28 mouse cellular contexts compared by ENCODE assay signal in the genomic region with DNA sequence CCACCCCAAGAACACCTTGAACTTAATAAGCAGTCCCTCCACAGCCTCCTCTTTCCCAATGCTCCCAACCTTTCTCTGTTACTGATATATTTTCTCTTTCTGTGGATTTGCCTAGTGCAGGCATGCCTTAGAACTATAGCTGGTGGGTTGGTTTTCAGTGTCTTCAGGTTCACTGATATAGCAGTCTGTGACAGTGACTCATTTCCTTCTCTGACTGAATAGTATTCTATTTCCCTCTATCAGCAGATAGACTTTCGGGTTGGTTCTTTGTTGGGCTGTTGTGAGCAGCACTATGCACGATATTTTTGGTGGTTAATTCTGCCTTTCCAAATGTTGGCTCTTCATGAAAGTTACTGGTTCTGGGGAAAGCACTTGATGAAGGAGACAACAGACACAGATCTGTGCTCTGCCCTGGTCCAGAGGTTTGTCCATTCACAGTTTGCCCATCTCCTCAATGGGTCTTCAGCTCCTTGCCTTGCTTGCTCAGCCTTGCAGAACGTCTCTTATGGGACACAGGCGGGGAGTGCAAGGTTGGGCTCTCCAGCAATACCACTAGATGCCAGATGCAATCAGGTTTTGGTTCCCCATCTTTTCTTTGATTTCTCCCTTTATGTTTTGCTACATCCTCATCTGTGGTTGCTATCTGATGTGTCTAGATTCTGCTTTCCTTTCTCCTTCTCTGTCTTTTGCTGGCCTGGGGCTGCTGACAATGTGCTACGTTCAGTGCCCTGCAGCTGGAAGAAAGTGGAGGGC. TPM values are rescaled to one million over a fixed set of nuclear protein-coding genes. Genes with fewer than 3 reads are reported as not detected.
DNase-seq lines count a peak whose midpoint lies in the region; ATAC-seq and TF ChIP-seq lines count a peak whose summit lies in the region.
"Had no signal": no experiment of that assay in that cellular context is flagged by ENCODE, and none has a peak within 500 bp of the region (broad histone marks: within the 10 kb centered on the region; RNA-seq: fewer than 3 reads in every experiment).

No protein-coding gene starts in this region.

- no peaks in the 10 kb centered on the region for H3K9me3 ChIP-seq in embryonic facial prominence, embryonic 15.5 days (replicated peaks)
- no peaks in the 10 kb centered on the region for H3K9me3 ChIP-seq in embryonic facial prominence, embryonic 10.5 days
- H3K9me3 ChIP-seq: embryonic facial prominence, embryonic 13.5 days; forebrain, embryonic 10.5 days; forebrain, embryonic 13.5 days; heart, embryonic 10.5 days; heart, embryonic 13.5 days had no signal

- H3K9ac ChIP-seq in embryonic facial prominence, embryonic 15.5 days, result no peak overlapping the region
- H3K9ac ChIP-seq: embryonic facial prominence, embryonic 13.5 days; forebrain, embryonic 13.5 days; heart, embryonic 13.5 days; hindbrain, embryonic 14.5 days had no signal

- no peaks in the 10 kb centered on the region for H3K27me3 ChIP-seq in embryonic facial prominence, embryonic 15.5 days
- no peaks in the 10 kb centered on the region for H3K27me3 ChIP-seq in embryonic facial prominence, embryonic 10.5 days (replicated peaks; ENCODE audit: low read depth, poor library complexity, severe bottlenecking)
- H3K27me3 ChIP-seq: embryonic facial prominence, embryonic 13.5 days; forebrain, embryonic 13.5 days had no signal

- no peaks in the 10 kb centered on the region for H3K36me3 ChIP-seq in embryonic facial prominence, embryonic 15.5 days
- H3K36me3 ChIP-seq in embryonic facial prominence, embryonic 10.5 days (replicated peaks), result no peaks in the 10 kb centered on the region
- H3K36me3 ChIP-seq: embryonic facial prominence, embryonic 13.5 days; forebrain, embryonic 10.5 days; heart, embryonic 10.5 days; heart, embryonic 13.5 days had no signal

- DNase-seq in embryonic facial prominence, embryonic 10.5 days (ENCODE audit: low spot score), result no peak
- no peak for DNase-seq in adrenal gland, adult (ENCODE audit: inconsistent age in 2 of 2, low spot score in 1 of 2)
- DNase-seq in right cerebral cortex, postnatal 36 days (ENCODE audit: low spot score in 2 of 2), result no peak
- no peak for DNase-seq in layer of hippocampus, postnatal 25 days (ENCODE audit: extremely low spot score in 1 of 2, low spot score in 1 of 2)
- DNase-seq: adrenal gland, postnatal 10 days; adrenal gland, postnatal 36 days; cerebellum, adult 18-20 months; cerebellum, adult 9-10 months; cerebellum, postnatal 14 days; gastrocnemius, adult 2 months; gastrocnemius, postnatal 25 days; heart, adult 2 months; heart, postnatal 14 days; heart, postnatal 4 days had no signal

- H3K27ac ChIP-seq in embryonic facial prominence, embryonic 15.5 days (replicated peaks), result peak overlapping the region; percentile 17; the same call in 1 of the 2 replicates
- H3K27ac ChIP-seq in embryonic facial prominence, embryonic 10.5 days (replicated peaks), result no peak overlapping the region
- H3K27ac ChIP-seq in bone marrow, adult 2 months (ENCODE audit: control insufficient read depth, insufficient read depth, low read depth, low read length, poor library complexity), result peak overlapping the region; percentile 13
- H3K27ac ChIP-seq: forebrain, embryonic 10.5 days; forebrain, embryonic 13.5 days; gastrocnemius, adult 2 months; heart, adult 2 months; heart, embryonic 10.5 days; heart, embryonic 13.5 days; hindbrain, embryonic 14.5 days; hindbrain, postnatal 0 days had no signal

- peaks cover 27% of the 10 kb centered on the region for H3K4me1 ChIP-seq in embryonic facial prominence, embryonic 15.5 days
- peaks cover 4% of the 10 kb centered on the region; the same call in 1 of the 2 replicates for H3K4me1 ChIP-seq in embryonic facial prominence, embryonic 10.5 days
- peaks cover 9% of the 10 kb centered on the region for H3K4me1 ChIP-seq in bone marrow, adult 2 months (ENCODE audit: control insufficient read depth, insufficient read depth, low read length)
- H3K4me1 ChIP-seq: forebrain, embryonic 13.5 days had no signal

- 73% methylated on average over 5 of the region's 5 CpGs for WGBS in embryonic facial prominence, embryonic 15.5 days
- WGBS in embryonic facial prominence, embryonic 10.5 days, result 86% methylated on average over 5 of the region's 5 CpGs
- WGBS in bone marrow, adult 2 months, result 43% methylated on average over 5 of the region's 5 CpGs

- TF ChIP-seq POLR2A in bone marrow, adult 2 months (IDR thresholded peaks at IDR 0.05; ENCODE audit: borderline replicate concordance, control insufficient read depth, low read depth, low read length), result no peak

- ATAC-seq in embryonic facial prominence, embryonic 15.5 days (ENCODE audit: insufficient number of reproducible peaks, low FRiP score, low TSS enrichment, low read depth), result no peak
- peak; percentile 65 for ATAC-seq in common myeloid progenitor, adult 5-6 weeks (replicated peaks; ENCODE audit: low read depth, poor library complexity, severe bottlenecking)
- peak; percentile 49 for ATAC-seq in megakaryocyte, adult 5-6 weeks (ENCODE audit: poor library complexity, severe bottlenecking)
- ATAC-seq: activated CD4-positive, CD25-positive, alpha-beta regulatory T cell, adult 4 months; forebrain, embryonic 13.5 days; forebrain, embryonic 16.5 days; hindbrain, postnatal 0 days; intestine, postnatal 0 days had no signal

- no peak for TF ChIP-seq CTCF in bone marrow, adult 2 months (IDR thresholded peaks at IDR 0.05; ENCODE audit: control insufficient read depth, insufficient read depth, low read length)

- no peak overlapping the region for H3K4me3 ChIP-seq in embryonic facial prominence, embryonic 15.5 days (replicated peaks)
- H3K4me3 ChIP-seq in embryonic facial prominence, embryonic 10.5 days, result no peak overlapping the region
- H3K4me3 ChIP-seq in bone marrow, adult 2 months (replicated peaks; ENCODE audit: control insufficient read depth, low read depth, low read length), result no peak overlapping the region
- H3K4me3 ChIP-seq: embryonic facial prominence, embryonic 13.5 days; forebrain, embryonic 10.5 days; forebrain, embryonic 13.5 days; gastrocnemius, adult 2 months; heart, adult 2 months; heart, embryonic 10.5 days; heart, embryonic 13.5 days had no signal

- H3K4me2 ChIP-seq in embryonic facial prominence, embryonic 15.5 days (replicated peaks), result no peak overlapping the region
- H3K4me2 ChIP-seq: embryonic facial prominence, embryonic 13.5 days; forebrain, embryonic 13.5 days; heart, embryonic 13.5 days; hindbrain, embryonic 14.5 days had no signal

RNA-seq across cellular contexts. Expression of gene Gas7, which starts 25.1 kb away (rescaled TPM):
- 24.4 and 25.0 TPM in 2 replicates for polyA plus RNA-seq in embryonic facial prominence, embryonic 15.5 days (2015; fragmentation: Nextera tagmentation; extraction: Ambion mirVana)
- polyA plus RNA-seq in embryonic facial prominence, embryonic 10.5 days (2016; fragmentation: Nextera tagmentation; extraction: Ambion mirVana), result 3.5 and 4.0 TPM in 2 replicates
- polyA plus RNA-seq in bone marrow, adult 2 months (2011; ENCODE audit: insufficient read depth, insufficient read length, low replicate concordance, missing spikeins), result 13.8 and 18.1 TPM in 2 replicates
- total RNA-seq in common myeloid progenitor, adult 5-6 weeks (2017), result 0.92 and 3.2 TPM in 2 replicates
- total RNA-seq in megakaryocyte, adult 5-6 weeks (2015), result 67.7 and 73.4 TPM in 2 replicates
- total RNA-seq in megakaryocyte, adult 5-6 weeks (2017), result 58.5 and 69.2 TPM in 2 replicates
- 100 to 1,000 TPM; 429 to 466 TPM for total RNA-seq in layer of hippocampus, postnatal 25 days (2021)

Comparison
In these comparisons a context has a peak if more than half of its experiments do, and no peak if none do; other contexts are left out.
1. RNA of gene Gas7, which starts 25.1 kb away (total RNA-seq): 429 to 466 TPM in layer of hippocampus, postnatal 25 days and 58.5 to 73.4 TPM in megakaryocyte, adult 5-6 weeks; 0.92 to 3.2 TPM in common myeloid progenitor, adult 5-6 weeks; every median in the first group is over 10 times any median in the second.